Mouse (Mus musculus): ENCODE results near the gene Tfb1m.

GRCm38 (mm10) chr17:3487211-3487610, 70.4 kb downstream of the Tfb1m start:
- no peak for TF ChIP-seq EP300 (IDR thresholded peaks at IDR 0.05; ENCODE audit: insufficient read depth, low read depth, low read length)
- no peak for TF ChIP-seq CTCF (IDR thresholded peaks at IDR 0.05; ENCODE audit: low read depth, low read length)

All from ES-Bruce4 (cell line).